Mouse (Mus musculus): ENCODE data around the gene Gm20075. TPM values are rescaled to one million over a fixed set of nuclear protein-coding genes. Genes with fewer than 3 reads are reported as not detected.
"Not testable (repeated sequence)": the region's sequence is repeated elsewhere in the genome, so short reads cannot be mapped to it uniquely, and the experiment has no call there.

Gm20075 gene
- not detected in 2 replicates for polyA plus RNA-seq (2012; ENCODE audit: insufficient read depth, insufficient read length, low replicate concordance, missing spikeins)

GRCm38 (mm10) chr13:96081276-96081675, at the start of gene Gm20075:
Gene Gm20075 (minus strand): TSS chr13:96081376.
- 85% methylated on average over 3 of the region's 3 CpGs for WGBS
- not testable (repeated sequence) for H3K4me1 ChIP-seq (ENCODE audit: control insufficient read depth, insufficient read depth, low read length); H3K27ac ChIP-seq (ENCODE audit: insufficient read depth, low read depth, low read length)

GRCm38 (mm10) chr13:96129081-96129480, 47.9 kb upstream of the Gm20075 start:
- WGBS = 89% methylated on average over 3 of the region's 3 CpGs
- TF ChIP-seq POLR2A (IDR thresholded peaks at IDR 0.05; ENCODE audit: insufficient read depth, low read depth, low read length) = no peak
- TF ChIP-seq CTCF (IDR thresholded peaks at IDR 0.05; ENCODE audit: insufficient read depth, low read depth, low read length) = no peak
- Histone ChIP-seq H3K27ac (ENCODE audit: insufficient read depth, low read depth, low read length) (no peak overlapping the region), H3K4me1 (ENCODE audit: control insufficient read depth, insufficient read depth, low read length) (peaks cover 3% of the 10 kb centered on the region), H3K4me3 (ENCODE audit: insufficient read depth, low read depth, low read length) (no peak overlapping the region)

More at GRCm38 (mm10) chr13:96081276-96081675, at the start of gene Gm20075:
- not testable (repeated sequence) for H3K4me3 ChIP-seq (ENCODE audit: insufficient read depth, low read depth, low read length)

GRCm38 (mm10) chr13:96126669-96127068, 45.5 kb upstream of the Gm20075 start:
- TF ChIP-seq POLR2A (IDR thresholded peaks at IDR 0.05; ENCODE audit: insufficient read depth, low read depth, low read length) (no peak), CTCF (IDR thresholded peaks at IDR 0.05; ENCODE audit: insufficient read depth, low read depth, low read length) (no peak)
- WGBS = 79% methylated on average over 6 of the region's 6 CpGs
- peaks cover 3% of the 10 kb centered on the region for H3K4me1 ChIP-seq (ENCODE audit: control insufficient read depth, insufficient read depth, low read length)

GRCm38 (mm10) chr13:96125011-96125410, 43.8 kb upstream of the Gm20075 start:
- no peak for TF ChIP-seq CTCF (IDR thresholded peaks at IDR 0.05; ENCODE audit: insufficient read depth, low read depth, low read length)
- TF ChIP-seq POLR2A (IDR thresholded peaks at IDR 0.05; ENCODE audit: insufficient read depth, low read depth, low read length) = no peak
- 78% methylated on average over 5 of the region's 5 CpGs for WGBS

More at GRCm38 (mm10) chr13:96126669-96127068, 45.5 kb upstream of the Gm20075 start:
- no peak overlapping the region for H3K27ac ChIP-seq (ENCODE audit: insufficient read depth, low read depth, low read length)
- no peak overlapping the region for H3K4me3 ChIP-seq (ENCODE audit: insufficient read depth, low read depth, low read length)

GRCm38 (mm10) chr13:96112711-96113110, 31.5 kb upstream of the Gm20075 start:
- TF ChIP-seq POLR2A (IDR thresholded peaks at IDR 0.05; ENCODE audit: insufficient read depth, low read depth, low read length) (no peak), CTCF (IDR thresholded peaks at IDR 0.05; ENCODE audit: insufficient read depth, low read depth, low read length) (no peak)
- Histone ChIP-seq H3K4me1 (ENCODE audit: control insufficient read depth, insufficient read depth, low read length) (no peaks in the 10 kb centered on the region), H3K27ac (ENCODE audit: insufficient read depth, low read depth, low read length) (no peak overlapping the region), H3K4me3 (ENCODE audit: insufficient read depth, low read depth, low read length) (no peak overlapping the region)
- 85% methylated on average over 2 of the region's 2 CpGs for WGBS

More at GRCm38 (mm10) chr13:96125011-96125410, 43.8 kb upstream of the Gm20075 start:
- Histone ChIP-seq H3K27ac (ENCODE audit: insufficient read depth, low read depth, low read length) (no peak overlapping the region), H3K4me1 (ENCODE audit: control insufficient read depth, insufficient read depth, low read length) (peaks cover 3% of the 10 kb centered on the region), H3K4me3 (ENCODE audit: insufficient read depth, low read depth, low read length) (no peak overlapping the region)

GRCm38 (mm10) chr13:96110767-96111166, 29.6 kb upstream of the Gm20075 start:
- no peak overlapping the region for H3K27ac ChIP-seq (ENCODE audit: insufficient read depth, low read depth, low read length)
- no peaks in the 10 kb centered on the region for H3K4me1 ChIP-seq (ENCODE audit: control insufficient read depth, insufficient read depth, low read length)
- no peak overlapping the region for H3K4me3 ChIP-seq (ENCODE audit: insufficient read depth, low read depth, low read length)
- 72% methylated on average over 3 of the region's 3 CpGs for WGBS
- TF ChIP-seq POLR2A (IDR thresholded peaks at IDR 0.05; ENCODE audit: insufficient read depth, low read depth, low read length) = no peak
- no peak for TF ChIP-seq CTCF (IDR thresholded peaks at IDR 0.05; ENCODE audit: insufficient read depth, low read depth, low read length)

- whole genome bisulfite sequencing = 88% methylated on average over 4 of the region's 4 CpGs
Measured at GRCm38 (mm10) chr13:96106367-96106766, 25.2 kb upstream of the Gm20075 start.

GRCm38 (mm10) chr13:96090929-96091328, 9.8 kb upstream of the Gm20075 start:
- Histone ChIP-seq H3K4me1 (ENCODE audit: control insufficient read depth, insufficient read depth, low read length) (no peaks in the 10 kb centered on the region), H3K4me3 (ENCODE audit: insufficient read depth, low read depth, low read length) (no peak overlapping the region), H3K27ac (ENCODE audit: insufficient read depth, low read depth, low read length) (no peak overlapping the region)
- TF ChIP-seq CTCF (IDR thresholded peaks at IDR 0.05; ENCODE audit: insufficient read depth, low read depth, low read length) (no peak), POLR2A (IDR thresholded peaks at IDR 0.05; ENCODE audit: insufficient read depth, low read depth, low read length) (no peak)
- WGBS = 90% methylated on average over 4 of the region's 4 CpGs

More at GRCm38 (mm10) chr13:96106367-96106766, 25.2 kb upstream of the Gm20075 start:
- Histone ChIP-seq H3K4me1 (ENCODE audit: control insufficient read depth, insufficient read depth, low read length) (no peaks in the 10 kb centered on the region), H3K27ac (ENCODE audit: insufficient read depth, low read depth, low read length) (no peak overlapping the region), H3K4me3 (ENCODE audit: insufficient read depth, low read depth, low read length) (no peak overlapping the region)
- no peak for TF ChIP-seq POLR2A (IDR thresholded peaks at IDR 0.05; ENCODE audit: insufficient read depth, low read depth, low read length)
- no peak for TF ChIP-seq CTCF (IDR thresholded peaks at IDR 0.05; ENCODE audit: insufficient read depth, low read depth, low read length)

GRCm38 (mm10) chr13:96085581-96086302, 4.6 kb upstream of the Gm20075 start:
- WGBS = 92% methylated on average over 7 of the region's 7 CpGs
- H3K27ac ChIP-seq (ENCODE audit: insufficient read depth, low read depth, low read length) = no peak overlapping the region
- TF ChIP-seq CTCF (IDR thresholded peaks at IDR 0.05; ENCODE audit: insufficient read depth, low read depth, low read length) = no peak
- no peak for TF ChIP-seq POLR2A (IDR thresholded peaks at IDR 0.05; ENCODE audit: insufficient read depth, low read depth, low read length)
- no peaks in the 10 kb centered on the region for H3K4me1 ChIP-seq (ENCODE audit: control insufficient read depth, insufficient read depth, low read length)
- no peak overlapping the region for H3K4me3 ChIP-seq (ENCODE audit: insufficient read depth, low read depth, low read length)

GRCm38 (mm10) chr13:96081754-96082153, 578 bp upstream of the Gm20075 start, which contains the start of gene Gm17190:
Gene Gm17190 (plus strand): TSS chr13:96082054.
- not testable (repeated sequence) for H3K27ac ChIP-seq (ENCODE audit: insufficient read depth, low read depth, low read length); H3K4me1 ChIP-seq (ENCODE audit: control insufficient read depth, insufficient read depth, low read length); H3K4me3 ChIP-seq (ENCODE audit: insufficient read depth, low read depth, low read length)
- 96% methylated on average over 1 of the region's 1 CpGs for WGBS
